Mouse (Mus musculus): Measurements from ENCODE around the gene Fnip2.

DNA sequence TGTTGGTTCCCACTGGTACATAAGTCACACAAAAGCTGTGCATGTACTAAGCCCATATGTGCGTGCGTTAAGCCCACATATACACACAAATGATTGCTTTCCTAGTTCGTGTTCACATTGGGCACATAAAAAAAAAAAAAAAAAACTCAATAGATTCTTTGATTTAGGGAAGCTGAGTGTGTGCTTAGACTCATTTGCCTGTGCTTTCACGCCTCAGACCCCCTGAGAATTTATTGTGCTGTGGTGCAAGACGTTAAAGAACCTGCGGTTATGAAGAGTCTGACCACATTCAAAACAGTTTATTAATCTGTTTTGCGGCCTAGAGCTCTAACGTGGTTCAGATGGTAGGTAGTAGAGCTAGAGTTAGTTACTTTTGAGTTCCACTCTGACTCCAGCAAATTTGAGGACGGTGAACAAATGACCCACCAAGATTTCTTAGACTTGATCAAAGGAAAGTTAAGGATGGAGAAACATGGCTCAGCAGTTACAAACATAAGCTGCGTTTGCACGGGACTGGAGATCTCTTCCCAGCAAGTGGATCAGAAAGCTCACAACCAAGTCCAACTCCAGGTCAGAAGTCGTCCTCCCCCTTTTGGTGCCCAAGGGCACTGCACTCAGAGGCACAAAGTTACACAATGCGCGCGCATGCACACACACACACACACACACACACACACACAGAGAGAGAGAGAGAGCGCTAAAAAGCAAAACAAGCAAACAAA lies 1.2 kb upstream of the Fnip2 start:
- TF ChIP-seq HCFC1 (IDR thresholded peaks at IDR 0.05; ENCODE audit: borderline replicate concordance, insufficient read depth, low read length) (no peak), CHD2 (IDR thresholded peaks at IDR 0.05; ENCODE audit: low read depth, low read length) (no peak)
